Mouse (Mus musculus): ENCODE measurements around the gene Chil1. TPM values are rescaled to one million over a fixed set of nuclear protein-coding genes. Genes with fewer than 3 reads are reported as not detected.

The Chil1 gene
- total RNA-seq (2021) = 1 to 10 TPM; 5.4 to 6.5 TPM
- long read RNA-seq, transcript Chil1-201 (10 exons, 1,687 nt) = major isoform, 5 of 14 reads
- long read RNA-seq, partial matches to known transcripts = 3 of 14 reads
- long read RNA-seq, other reads (novel, unspliced or antisense) = 3 of 14 reads

DNA sequence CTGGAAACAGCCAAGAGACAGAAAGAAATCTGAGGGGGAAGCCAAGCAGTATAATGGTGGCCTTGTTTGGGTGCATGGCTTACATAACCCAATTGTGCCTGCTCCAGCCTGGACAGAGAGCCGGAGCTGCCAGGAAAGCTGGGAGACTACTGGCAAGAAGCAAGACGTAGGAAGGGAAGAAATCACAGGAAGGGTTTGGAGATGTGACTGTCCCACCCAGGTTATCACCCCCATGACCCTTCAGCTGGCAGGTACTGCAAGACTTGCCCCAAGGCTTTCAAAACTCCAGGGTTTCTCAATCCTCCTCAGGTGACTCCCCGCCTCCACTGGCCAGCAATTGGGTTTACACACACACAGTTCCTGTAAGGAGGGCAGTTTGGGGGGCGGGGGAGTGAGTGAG lies at the start of gene Chil1:
Chil1 (plus strand) TSS at position 152 of the 400 bp plus-strand sequence.
- DNase-seq (ENCODE audit: low spot score in 2 of 2) = peak in 1 of 2 experiments; percentile 48

DNA sequence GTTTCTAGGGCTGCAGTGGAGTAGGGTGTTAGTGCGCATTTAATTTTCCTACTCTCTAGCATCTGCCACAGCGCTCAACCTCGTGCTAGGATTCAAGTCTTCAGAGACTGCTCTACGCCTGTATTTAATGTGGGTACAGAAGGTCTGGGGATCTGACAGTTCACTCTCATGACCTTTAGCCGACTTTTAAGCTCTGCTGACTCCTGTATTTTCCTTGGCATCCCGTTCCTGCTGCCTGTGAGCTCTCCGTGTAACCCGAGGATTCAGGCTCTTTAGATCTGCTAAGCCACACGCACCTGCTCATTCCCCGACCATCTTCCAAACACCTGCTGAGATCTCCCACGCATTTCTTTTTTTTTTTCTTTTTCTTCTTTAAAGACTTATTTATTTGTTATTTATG lies 48.7 kb upstream of the Chil1 start:
- no peak for DNase-seq (ENCODE audit: low spot score in 2 of 2)

DNA sequence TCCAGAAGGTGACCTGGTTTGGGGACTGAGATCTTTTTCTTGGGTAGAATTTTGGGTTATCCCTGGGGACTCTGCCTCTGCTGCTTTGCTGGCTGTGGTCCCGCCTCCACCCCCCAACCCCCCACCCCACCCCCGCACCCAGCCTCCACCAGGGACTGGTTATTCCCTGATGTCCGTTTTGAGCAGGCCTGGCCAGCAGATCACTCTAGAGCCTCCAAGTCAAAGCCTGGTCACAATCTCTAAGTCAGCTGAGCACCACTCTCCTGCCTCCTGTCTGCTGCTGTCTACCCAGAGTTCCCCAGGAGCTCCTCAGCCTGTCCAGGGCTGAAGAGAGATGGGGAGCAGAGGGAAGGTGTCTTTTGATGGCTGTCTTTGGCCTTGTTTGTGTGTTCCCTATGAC lies 45.6 kb upstream of the Chil1 start:
- no peak for DNase-seq (ENCODE audit: low spot score in 2 of 2)

- no peak for DNase-seq (ENCODE audit: low spot score in 2 of 2)
Observed at GRCm38 (mm10) chr1:134138424-134138823, 43.6 kb upstream of the Chil1 start.

DNA sequence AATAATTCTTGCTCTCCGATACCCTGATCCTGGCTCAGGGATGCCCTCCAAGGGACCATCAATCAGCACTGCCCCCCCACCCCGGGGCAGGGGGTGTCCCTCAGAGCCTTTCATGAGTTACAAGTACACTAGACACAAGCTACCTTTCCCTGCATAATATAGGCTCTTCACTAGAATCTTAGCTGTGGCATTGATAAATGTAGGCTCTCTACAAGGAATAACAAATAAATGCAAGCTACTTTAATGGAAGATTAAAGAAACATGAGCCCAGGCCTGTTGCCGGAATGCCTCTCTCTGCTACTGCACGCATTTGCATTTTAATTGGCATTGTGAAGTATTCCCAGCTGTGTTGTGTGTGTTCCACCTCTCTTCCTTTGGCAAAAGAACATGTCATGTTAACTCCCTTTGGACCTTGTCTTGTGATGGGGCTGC lies 39.6 kb upstream of the Chil1 start:
- DNase-seq (ENCODE audit: low spot score in 2 of 2) = no peak

DNA sequence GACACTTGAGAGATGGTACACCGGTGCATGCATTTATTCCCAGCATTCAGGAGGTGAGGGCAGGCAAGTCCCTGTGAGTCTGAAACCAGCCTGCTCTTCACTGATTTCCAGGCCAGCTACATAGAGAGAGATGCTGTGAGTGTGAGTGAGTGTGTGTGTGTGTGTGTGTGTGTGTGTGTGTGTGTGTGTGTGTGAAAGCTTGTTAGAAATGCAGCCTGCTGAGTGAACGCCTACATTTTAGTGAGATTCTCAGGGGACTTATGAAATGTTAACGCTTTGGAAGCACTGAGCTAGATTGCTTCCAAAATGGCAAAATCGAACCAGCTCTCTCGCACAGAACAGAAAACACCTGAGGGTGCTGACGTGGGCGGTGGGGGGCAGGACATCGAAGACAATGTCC lies 35.9 kb upstream of the Chil1 start:
- DNase-seq (ENCODE audit: low spot score in 2 of 2) = no peak

GRCm38 (mm10) chr1:134150076-134150475 lies 31.9 kb upstream of the Chil1 start:
- DNase-seq (ENCODE audit: low spot score in 2 of 2) = no peak

DNA sequence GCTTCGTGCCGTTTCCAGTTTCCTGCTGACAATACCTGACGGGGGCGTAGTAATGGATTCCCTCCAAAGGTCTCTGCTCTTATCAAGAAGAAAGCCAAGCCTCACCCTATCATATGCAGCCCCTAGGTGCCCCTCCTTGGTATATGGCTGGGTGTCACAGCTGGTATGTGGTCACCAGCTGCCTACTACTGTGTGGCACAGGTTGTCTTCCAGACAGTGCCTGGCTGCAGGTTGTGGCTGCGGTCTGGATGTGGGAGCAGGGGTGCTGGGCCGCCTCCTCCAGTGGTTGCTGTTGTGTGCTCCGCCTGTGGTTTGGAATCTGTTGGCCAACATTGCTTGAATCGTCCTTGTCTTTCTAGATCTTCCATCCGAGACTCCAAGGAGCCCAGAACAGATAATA lies 31.2 kb upstream of the Chil1 start:
- DNase-seq (ENCODE audit: low spot score in 2 of 2) = no peak

DNA sequence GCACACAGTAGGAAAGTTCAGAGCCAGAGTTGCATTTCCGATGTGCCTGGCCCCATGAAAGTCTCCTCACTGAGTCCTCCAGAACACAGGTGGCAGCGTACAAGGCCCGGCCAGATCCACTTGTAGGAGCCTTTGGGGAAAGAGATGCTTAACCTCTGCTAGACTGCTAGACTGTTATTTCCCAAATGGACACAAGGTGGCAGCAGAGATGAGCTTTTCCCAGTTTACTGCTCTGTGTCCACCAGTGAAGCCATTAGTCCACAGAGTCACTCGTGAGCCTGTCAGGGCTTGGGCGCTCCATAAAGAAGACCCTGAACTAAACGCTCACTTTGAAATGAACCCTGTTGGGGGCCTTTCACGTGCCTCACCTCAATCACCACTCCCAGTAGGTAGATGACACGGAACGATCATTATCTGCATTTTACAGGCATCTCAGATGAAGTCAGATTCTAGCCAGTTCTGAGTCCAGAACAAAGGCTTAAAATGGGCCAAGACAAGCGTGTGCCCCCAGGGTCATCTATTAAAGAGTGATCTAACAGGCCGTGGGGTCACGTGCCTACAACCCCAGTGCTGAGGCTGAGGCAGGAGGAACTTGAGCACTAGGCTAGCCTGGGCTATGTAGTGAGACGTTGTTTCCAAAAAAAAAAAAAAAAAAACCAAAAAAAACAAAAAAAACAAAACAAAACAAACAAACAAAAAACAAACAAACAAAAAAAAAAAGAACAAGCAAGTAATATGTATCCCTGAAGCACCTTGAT lies 30.1 kb upstream of the Chil1 start:
- DNase-seq (ENCODE audit: low spot score in 2 of 2) = peak; percentile 87 to 89

- no peak for DNase-seq (ENCODE audit: low spot score in 2 of 2)
Observed at GRCm38 (mm10) chr1:134152626-134153590, 29.1 kb upstream of the Chil1 start.

DNA sequence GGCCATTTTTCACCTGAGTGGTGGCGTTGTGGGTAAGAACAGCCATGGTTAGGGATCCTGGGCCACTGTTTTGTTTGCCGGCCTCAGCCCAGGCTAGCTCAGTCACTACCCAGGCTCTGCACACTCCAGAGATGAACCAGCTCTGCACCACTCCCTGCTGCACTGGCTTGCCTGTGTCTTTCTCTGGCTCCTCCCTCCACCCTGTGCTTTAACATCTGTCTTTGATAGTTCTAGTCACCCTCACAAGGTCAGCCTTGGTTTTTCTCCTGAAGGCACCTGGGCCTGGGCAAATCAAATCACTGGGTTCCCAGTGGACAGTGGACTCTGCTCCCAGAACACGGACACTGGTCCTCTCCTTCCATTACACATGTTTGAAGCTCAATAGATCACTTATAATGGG lies 27.9 kb upstream of the Chil1 start:
- DNase-seq (ENCODE audit: low spot score in 2 of 2) = no peak

DNA sequence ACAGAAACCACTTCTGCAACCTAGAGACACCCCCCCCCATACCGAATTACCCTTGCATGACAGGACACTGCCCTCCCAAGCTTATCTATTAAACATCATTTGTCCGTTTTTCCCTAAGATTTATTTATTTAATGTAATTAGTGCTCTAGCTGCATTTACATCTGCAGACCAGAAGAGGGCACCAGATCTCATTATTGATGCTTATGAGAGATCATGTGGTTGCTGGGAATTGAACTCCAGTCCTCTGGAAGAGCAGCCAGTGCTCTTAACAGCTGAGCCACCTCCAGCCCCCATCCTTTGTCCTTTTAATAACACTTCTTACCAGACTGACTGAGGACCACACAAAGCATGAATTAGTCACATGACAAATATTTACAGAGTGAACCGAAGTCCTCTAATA lies 27.3 kb upstream of the Chil1 start:
- DNase-seq (ENCODE audit: low spot score in 2 of 2) = no peak

DNA sequence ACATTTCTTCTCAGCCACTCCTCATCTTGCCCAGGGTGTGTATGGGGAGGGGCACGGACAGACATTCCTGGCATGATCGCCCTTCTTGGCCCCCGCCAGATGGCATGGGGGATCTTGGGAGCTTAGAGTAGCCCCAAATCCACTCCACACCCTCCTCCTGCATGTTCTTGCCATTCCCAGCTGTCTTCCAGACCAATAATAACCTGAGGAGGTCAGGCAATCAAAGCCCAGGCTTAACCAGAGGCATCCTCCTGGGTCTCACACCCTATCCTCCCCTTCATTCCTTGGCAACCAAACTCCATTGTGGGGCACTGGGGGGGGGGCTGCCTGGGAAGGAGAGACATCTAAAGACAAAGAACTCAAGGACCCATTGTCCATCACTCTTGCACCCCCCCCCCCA lies 21.6 kb upstream of the Chil1 start:
- DNase-seq (ENCODE audit: low spot score in 2 of 2) = no peak

- no peak for DNase-seq (ENCODE audit: low spot score in 2 of 2)
Observed at GRCm38 (mm10) chr1:134161399-134161798, 20.6 kb upstream of the Chil1 start.

GRCm38 (mm10) chr1:134162510-134163225 lies 19.3 kb upstream of the Chil1 start:
- no peak for DNase-seq (ENCODE audit: low spot score in 2 of 2)

DNA sequence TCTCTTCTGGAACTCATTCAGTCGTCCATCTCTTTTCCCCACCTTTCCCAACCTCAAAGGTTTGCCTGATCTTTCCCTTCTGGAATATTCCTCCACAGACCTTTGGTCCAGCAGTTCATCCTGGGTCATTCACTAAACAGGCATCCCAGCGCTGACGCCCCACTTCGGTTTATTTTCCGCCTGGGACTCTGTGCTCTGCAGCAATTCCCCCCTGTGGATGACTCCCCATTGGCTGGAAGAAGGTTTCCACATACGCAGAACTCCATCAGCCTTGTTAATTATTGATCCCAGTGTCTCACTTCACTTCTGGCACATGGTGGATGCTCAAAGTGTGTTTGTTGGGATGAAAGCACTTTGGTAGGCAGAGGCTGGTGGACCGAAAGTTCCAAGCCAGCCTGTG lies 18.5 kb upstream of the Chil1 start:
- DNase-seq (ENCODE audit: low spot score in 2 of 2) = no peak

GRCm38 (mm10) chr1:134164454-134164853 lies 17.5 kb upstream of the Chil1 start:
- no peak for DNase-seq (ENCODE audit: low spot score in 2 of 2)

DNA sequence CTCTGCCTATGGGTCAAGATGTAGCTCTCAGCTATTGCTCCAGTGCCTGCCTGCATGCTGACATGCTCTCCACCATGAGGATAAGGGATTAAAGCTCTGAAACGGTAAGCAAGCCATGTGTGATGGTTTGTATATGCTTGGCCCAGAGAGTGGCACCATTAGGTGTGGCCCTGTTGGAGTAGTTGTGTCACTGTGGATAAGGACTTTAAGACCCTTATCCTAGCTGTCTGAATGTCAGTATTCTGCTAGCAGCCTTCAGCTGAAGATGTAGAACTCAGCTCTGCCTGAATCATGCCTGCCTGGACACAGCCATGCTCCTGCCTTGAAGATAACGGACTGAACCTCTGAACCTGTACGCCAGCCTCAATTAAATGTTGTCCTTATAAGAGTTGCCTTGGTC lies 15.4 kb upstream of the Chil1 start:
- DNase-seq (ENCODE audit: low spot score in 2 of 2) = no peak

- peak in 1 of 2 experiments; percentile 11 for DNase-seq (ENCODE audit: low spot score in 2 of 2)
Observed at GRCm38 (mm10) chr1:134167416-134168305, 14.3 kb upstream of the Chil1 start.

DNA sequence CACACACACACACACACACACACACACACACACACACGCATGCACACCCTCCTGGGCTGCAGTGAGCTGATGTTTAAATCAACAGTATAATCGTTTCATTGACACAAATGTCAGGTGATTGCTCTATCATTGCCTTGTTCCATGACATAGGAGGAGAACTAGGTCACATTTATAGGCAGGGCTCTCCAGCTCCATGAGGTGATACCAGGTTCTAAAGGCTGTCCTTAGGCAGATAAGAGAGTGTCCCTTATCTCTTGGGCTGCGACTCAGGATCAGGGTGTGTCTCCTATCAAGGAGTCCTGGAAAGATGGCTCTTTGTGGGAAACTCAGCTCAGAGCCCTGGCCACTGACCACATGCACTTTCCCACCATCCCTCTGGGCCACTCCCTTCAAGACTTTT lies 13.4 kb upstream of the Chil1 start:
- no peak for DNase-seq (ENCODE audit: low spot score in 2 of 2)

Measured in layer of hippocampus, postnatal 10 days (tissue).